Mouse (Mus musculus) bone marrow, adult 2 months (tissue): ENCODE measurements around the gene Bsg. TPM values are rescaled to one million over a fixed set of nuclear protein-coding genes. Genes with fewer than 3 reads are reported as not detected.

Source experiments
- H3K27ac ChIP-seq: fragments of 200-500 bp; 2 replicates; pipeline ENCODE4 v1.5.1; 2012; ENCODE audit warnings: low read depth, mild to moderate bottlenecking, control low read depth, inconsistent platforms, low read length; ENCODE audit not compliant: control insufficient read depth, poor library complexity, insufficient read depth
- H3K4me1 ChIP-seq: fragments of 200-500 bp; 2 replicates; pipeline ENCODE4 v1.6.1; 2011; ENCODE audit warnings: low read length; ENCODE audit not compliant: control insufficient read depth, insufficient read depth
- H3K4me3 ChIP-seq: fragments of 200-500 bp; replicated peaks from 2 replicates; pipeline ENCODE3; 2011; ENCODE audit warnings: mild to moderate bottlenecking, low read depth, low read length, control low read depth; ENCODE audit not compliant: control insufficient read depth
- CTCF ChIP-seq: fragments of 200-500 bp; IDR thresholded peaks from 2 replicates; pipeline ENCODE4 v1.5.1; 2011; ENCODE audit warnings: low read length, control low read depth; ENCODE audit not compliant: control insufficient read depth, insufficient read depth
- POLR2A ChIP-seq: fragments of 200-500 bp; IDR thresholded peaks from 2 replicates; pipeline ENCODE4 v1.6.1; 2011; ENCODE audit warnings: low read depth, mild to moderate bottlenecking, control low read depth, low read length, borderline replicate concordance; ENCODE audit not compliant: control insufficient read depth
- WGBS: fragments of 180-500 bp; shearing (Covaris S2); methylation state at CpG from one replicate; pipeline ENCODE4 v1.1.7; 2018; 5-methylcytosine and 5-hydroxymethylcytosine counted together
- polyA plus RNA-seq: library from polyadenylated mRNA; stranded (reverse); fragments of >200 nt; gene quantifications from 2 replicates; pipeline ENCODE4 v1.2.4, GENCODE M21; 2011; ENCODE audit warnings: low replicate concordance; ENCODE audit not compliant: missing spikeins, insufficient read depth, insufficient read length

Bsg gene
- polyA plus RNA-seq, 1 experiment, result 588 TPM

DNA sequence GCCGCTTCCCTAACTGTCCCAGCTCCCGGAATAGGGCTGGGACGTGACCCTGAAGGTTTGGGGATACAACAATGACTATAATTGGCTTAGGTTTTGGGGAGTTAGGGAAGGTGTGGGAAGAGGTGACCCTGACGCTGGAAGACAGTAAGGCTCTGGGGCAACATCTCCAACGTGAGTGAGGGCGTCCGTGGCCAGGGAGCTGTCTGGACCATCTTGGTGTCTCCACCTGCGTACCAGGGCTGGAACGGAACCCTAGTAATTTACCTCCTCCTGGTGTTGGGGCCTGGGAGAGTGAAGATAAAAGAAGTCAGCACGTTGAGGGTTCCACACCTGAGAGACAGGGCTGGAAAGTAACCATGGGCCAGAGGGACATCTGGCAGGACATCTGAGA lies 674 bp downstream of the Bsg start:
- 4% methylated on average over 10 of the region's 10 CpGs for WGBS
- TF ChIP-seq CTCF (no peak), POLR2A (no peak)
- Histone ChIP-seq H3K4me3 (peak overlapping the region; percentile 91), H3K4me1 (peaks cover 2% of the 10 kb centered on the region; the same call in 1 of the 2 replicates), H3K27ac (peak overlapping the region; percentile 69)

DNA sequence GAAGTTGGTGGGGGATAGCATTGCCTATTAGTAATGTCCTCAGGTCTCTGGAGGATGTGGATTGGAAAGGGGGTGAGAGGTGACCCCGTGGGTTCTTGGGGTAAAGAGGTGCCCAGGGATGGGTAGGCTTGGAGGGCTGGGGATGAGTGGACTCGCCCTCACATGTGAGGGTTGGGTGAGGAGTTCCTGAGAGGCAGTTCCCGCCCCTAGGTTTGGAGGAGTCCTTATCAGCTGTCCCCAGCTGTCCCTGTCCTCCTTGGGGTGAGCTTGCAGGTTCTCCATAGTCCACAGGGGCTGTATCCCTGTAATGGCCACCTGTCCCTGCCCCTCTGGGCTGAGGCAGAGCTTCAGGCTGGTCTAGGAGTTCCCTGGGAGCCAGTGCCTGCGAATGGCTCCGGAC lies 1.7 kb downstream of the Bsg start:
- H3K4me1 ChIP-seq, result peaks cover 2% of the 10 kb centered on the region; the same call in 1 of the 2 replicates
- WGBS, result 39% methylated on average over 5 of the region's 5 CpGs
- peak overlapping the region; percentile 69 for H3K27ac ChIP-seq
- TF ChIP-seq POLR2A (0 out of 2 replicates have a peak, but pooled peaks have one; percentile 47), CTCF (no peak)
- peak overlapping the region; percentile 91 for H3K4me3 ChIP-seq

DNA sequence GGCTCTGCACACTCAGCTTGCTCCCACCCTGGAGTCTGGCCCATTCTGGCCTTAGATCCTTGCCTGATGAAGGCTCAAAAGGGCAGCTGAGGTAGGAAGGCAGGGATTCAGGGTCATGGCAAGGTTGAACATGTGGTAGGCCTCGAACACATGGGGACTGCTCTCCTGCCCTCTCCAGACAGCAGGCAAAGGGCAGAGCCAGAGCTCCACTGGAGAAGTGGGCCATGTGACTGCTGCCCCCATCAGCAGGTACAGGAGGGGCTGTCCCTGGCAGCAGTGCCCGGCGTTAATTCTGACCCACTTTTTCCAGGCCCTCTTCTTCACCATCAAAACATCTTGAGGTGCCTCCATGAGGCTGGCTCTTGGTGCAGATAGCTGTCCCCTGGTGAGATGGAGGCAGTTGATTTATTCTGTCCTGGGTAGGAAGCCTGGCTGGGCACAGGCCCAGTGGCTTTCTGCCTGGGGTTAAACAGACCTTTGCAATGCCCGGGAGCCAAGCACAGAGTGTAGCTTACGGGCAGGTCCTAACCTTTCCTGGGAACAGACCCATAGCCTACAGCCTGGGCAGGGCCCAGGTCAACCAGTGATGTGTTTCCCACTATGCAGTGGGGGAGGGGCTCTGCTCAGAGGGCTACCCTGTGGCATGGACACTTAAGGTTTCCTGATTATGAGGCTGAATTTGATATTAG lies 2.3 kb downstream of the Bsg start:
- TF ChIP-seq POLR2A, result no peak
- no peak for TF ChIP-seq CTCF
- Histone ChIP-seq H3K27ac (peak overlapping the region; percentile 67), H3K4me1 (peaks cover 2% of the 10 kb centered on the region; the same call in 1 of the 2 replicates), H3K4me3 (peak overlapping the region; percentile 63)
- 72% methylated on average over 5 of the region's 5 CpGs for WGBS

DNA sequence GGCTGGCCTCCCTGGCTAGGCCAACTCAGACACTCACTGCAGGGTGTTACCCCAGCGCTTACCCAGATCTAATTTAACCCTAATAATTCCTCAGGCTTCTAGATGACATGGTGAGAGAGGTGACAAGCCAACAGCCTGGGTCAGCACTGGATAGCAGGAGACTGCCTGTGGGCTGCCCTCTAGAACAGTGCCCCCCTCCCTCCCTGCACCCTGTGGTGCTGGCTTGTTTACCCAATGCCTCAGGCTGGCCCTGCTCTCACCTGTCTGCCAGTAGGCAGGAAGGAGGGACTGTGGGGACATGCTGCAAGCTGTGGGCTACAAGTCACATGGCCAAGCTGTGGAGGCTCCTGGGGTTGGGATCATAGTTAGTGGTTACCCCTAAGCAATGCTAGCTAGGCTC lies 2.9 kb downstream of the Bsg start:
- H3K27ac ChIP-seq, result no peak overlapping the region; the same call in 1 of the 2 replicates
- 97% methylated on average over 1 of the region's 1 CpGs for WGBS

DNA sequence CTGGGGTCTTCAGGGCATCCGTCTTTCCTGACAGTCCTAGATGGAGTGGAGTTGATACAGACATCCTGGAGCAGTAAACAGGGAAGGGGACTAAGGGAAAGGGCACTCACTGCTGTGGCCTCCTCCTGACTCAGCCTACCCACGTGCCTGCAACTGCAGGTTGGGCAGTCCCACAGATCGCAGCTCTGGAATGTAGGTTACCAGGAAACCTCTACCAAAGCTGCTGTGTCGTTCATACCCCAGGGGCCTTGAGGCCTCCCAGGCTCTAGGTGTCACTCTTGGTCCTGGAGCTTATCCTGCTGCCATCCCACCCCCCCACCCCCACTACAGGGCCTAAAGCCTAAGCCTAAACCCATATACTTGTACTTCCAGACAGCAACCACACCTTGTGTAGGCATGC lies 3.5 kb downstream of the Bsg start:
- 77% methylated on average over 4 of the region's 4 CpGs for WGBS
- TF ChIP-seq POLR2A (no peak), CTCF (no peak)
- H3K4me3 ChIP-seq, result no peak overlapping the region
- H3K27ac ChIP-seq, result no peak overlapping the region
- peaks cover 2% of the 10 kb centered on the region; the same call in 1 of the 2 replicates for H3K4me1 ChIP-seq

More for the DNA sequence above, 2.9 kb downstream of the Bsg start:
- Histone ChIP-seq H3K4me3 (peak overlapping the region; percentile 63), H3K4me1 (peaks cover 2% of the 10 kb centered on the region; the same call in 1 of the 2 replicates)
- TF ChIP-seq POLR2A (no peak), CTCF (no peak)

DNA sequence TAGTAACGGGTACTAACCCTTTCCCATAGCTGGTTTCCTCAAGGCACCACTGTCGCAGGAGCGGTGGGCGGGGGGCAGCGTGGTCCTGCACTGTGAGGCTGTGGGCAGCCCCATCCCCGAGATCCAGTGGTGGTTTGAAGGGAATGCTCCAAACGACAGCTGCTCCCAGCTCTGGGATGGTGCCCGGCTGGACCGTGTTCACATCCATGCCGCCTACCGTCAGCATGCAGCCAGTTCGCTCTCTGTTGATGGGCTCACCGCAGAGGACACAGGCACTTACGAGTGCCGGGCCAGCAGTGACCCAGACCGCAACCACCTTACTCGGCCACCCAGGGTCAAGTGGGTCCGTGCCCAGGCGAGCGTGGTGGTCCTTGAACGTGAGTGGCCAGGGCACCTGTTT lies 4.4 kb downstream of the Bsg start:
- H3K4me3 ChIP-seq, result no peak overlapping the region
- no peak for TF ChIP-seq POLR2A
- TF ChIP-seq CTCF, result no peak

DNA sequence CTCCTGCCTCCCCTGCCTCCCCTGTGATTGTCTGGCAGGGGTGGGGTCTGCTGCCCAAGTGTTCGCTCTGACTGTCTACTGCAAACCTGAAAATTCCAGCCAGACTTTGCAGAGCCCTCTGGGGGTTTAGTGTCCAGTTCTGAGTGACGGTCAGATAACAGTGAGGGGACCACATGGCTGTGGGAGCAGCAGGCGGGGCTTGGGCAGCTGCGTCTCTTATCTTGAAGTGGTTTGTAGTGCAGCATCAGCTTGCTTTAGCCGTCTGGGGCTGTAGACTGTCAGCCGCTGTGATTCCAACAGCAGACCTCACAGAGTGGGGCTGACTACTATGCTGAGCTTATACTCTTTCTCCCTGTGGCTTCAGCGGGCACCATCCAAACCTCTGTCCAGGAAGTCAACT lies 5.0 kb downstream of the Bsg start:
- H3K4me3 ChIP-seq, result no peak overlapping the region
- WGBS, result 68% methylated on average over 7 of the region's 7 CpGs
- no peak for TF ChIP-seq POLR2A
- no peak for TF ChIP-seq CTCF
- no peak overlapping the region for H3K27ac ChIP-seq
- peaks cover 2% of the 10 kb centered on the region; the same call in 1 of the 2 replicates for H3K4me1 ChIP-seq

More for the DNA sequence above, 4.4 kb downstream of the Bsg start:
- WGBS, result 94% methylated on average over 21 of the region's 21 CpGs
- no peak overlapping the region for H3K27ac ChIP-seq
- H3K4me1 ChIP-seq, result peaks cover 2% of the 10 kb centered on the region; the same call in 1 of the 2 replicates

DNA sequence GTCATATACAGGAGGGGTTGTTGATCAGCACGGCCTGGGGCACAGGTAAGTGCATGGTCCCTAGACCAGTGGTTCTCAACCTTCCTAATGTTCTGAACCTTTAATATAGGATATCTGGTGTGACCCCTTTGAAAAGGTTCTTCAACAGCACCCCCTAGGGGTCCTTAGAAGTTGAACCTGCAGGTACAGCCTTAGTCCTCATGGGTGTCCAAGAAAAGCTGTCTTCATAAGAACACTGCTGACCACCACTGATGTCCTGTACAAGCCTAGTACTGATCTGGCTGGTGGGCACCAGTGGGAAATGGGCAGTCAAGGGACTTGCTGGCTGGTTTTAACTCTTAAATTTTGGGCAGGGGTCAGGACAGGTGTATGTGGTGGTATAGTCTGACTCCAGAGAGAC lies 7.7 kb downstream of the Bsg start:
- no peak overlapping the region for H3K27ac ChIP-seq
- H3K4me3 ChIP-seq, result no peak overlapping the region
- WGBS, result 97% methylated on average over 1 of the region's 1 CpGs
- TF ChIP-seq CTCF (no peak), POLR2A (no peak)
- H3K4me1 ChIP-seq, result no peaks in the 10 kb centered on the region; the same call in 1 of the 2 replicates
